Mouse (Mus musculus) kidney, adult 2 months (tissue): ENCODE results near the gene Maml3.

Experiments
- CTCF ChIP-seq: fragments of 200-500 bp; conservative IDR thresholded peaks from 2 replicates; pipeline ENCODE4 v1.5.1; 2011; ENCODE audit warnings: low read depth, mild to moderate bottlenecking, control low read depth, low read length, moderate library complexity, mixed read lengths; ENCODE audit not compliant: insufficient read depth, insufficient read length
- POLR2A ChIP-seq: fragments of 200-500 bp; IDR thresholded peaks from one replicate; pipeline ENCODE4 v1.6.1; 2011; ENCODE audit warnings: low read depth, low read length, control low read depth

DNA sequence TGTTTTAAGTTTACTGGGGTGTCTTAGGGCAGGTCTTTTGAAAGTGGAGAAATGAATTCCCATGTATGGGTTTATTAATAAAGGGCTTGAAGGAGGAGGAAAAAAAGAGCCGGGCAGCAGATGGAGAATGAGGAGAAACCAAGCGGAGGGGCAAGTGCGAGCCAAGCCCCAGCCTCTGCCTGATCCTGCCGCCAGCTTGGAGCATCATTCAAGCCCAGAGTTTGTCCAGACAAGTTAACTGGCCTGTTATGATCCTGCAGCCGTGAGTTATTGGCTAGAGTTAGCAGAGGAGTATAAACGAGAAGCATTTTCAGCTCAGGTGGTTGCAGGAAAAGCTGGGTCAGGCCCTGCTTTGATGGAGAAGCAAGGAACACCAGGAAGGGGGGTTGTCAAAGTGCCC, 418.6 kb downstream of the Maml3 start:
- TF ChIP-seq CTCF, result no peak
- no peak for TF ChIP-seq POLR2A
